Mouse (Mus musculus) central nervous system, embryonic 14 days (tissue): ENCODE measurements around the gene Amigo3. TPM values are rescaled to one million over a fixed set of nuclear protein-coding genes. Genes with fewer than 3 reads are reported as not detected.

Source experiments
- polyA plus RNA-seq: library from polyadenylated mRNA; depleted of rRNA; stranded (reverse); fragments of >200 nt; gene quantifications from 2 replicates; pipeline ENCODE4 v1.2.3, GENCODE M21; 2012; rRNA removed

Amigo3 gene
- 3.4 and 3.7 TPM in 2 replicates for polyA plus RNA-seq

DNA sequence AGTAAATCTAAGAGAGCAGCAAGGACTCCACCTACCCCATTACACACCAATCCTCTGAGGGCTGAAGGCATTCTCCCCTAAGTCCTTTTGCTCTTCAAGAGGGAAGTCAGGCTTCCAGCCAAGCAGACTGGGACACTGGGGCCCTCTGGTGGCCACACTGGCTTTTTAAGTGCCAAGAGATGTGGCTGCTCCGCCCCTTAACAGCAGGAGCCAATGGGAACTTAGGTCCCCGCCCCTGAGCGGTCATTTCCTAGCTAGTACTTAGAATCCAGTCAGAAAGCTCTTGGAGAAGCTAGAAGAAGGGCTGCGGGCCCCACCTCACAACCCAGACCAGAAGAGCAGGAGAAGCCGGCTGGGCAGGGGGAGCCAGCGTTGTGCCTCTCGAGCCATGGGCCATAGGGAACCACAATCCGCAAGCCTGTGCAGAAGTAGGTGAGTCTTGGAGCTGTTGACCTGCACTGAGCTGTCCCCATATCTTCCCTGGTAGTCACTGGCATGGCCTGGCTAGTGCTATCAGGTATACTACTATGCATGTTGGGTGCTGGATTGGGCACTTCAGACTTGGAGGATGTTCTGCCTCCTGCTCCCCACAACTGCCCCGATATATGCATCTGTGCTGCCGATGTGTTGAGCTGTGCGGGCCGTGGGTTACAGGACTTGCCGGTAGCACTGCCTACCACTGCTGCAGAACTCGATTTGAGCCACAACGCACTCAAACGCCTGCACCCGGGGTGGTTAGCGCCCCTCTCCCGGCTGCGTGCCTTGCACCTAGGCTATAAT, at the start of gene Amigo3:
Amigo3 (plus strand) TSS at position 275 of the 780 bp plus-strand sequence.

DNA sequence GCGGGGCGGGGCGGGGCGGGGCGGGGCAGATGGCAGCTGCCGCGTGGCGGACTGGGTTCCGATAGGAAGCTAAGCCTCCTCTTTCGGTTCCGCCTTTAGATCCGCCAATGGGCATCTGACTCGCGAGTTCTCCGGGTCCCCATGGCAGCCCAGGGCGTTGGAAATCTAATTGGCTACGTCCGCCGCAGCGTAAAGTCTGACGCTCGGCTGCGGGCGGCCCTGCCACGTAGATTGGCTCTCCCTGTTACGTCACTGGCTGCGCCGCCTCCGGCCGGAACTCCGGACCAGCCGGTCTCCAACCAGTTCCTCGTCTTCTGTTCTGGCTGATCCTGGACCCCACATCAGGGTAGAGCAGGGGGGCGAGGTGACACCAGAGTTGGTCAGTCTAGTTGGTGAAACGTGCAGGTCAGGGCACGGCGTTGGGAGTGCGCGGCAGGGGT, 3.9 kb upstream of the Amigo3 start, which contains the start of gene Gmppb:
Gmppb (plus strand) TSS at position 227 of the 440 bp plus-strand sequence.

DNA sequence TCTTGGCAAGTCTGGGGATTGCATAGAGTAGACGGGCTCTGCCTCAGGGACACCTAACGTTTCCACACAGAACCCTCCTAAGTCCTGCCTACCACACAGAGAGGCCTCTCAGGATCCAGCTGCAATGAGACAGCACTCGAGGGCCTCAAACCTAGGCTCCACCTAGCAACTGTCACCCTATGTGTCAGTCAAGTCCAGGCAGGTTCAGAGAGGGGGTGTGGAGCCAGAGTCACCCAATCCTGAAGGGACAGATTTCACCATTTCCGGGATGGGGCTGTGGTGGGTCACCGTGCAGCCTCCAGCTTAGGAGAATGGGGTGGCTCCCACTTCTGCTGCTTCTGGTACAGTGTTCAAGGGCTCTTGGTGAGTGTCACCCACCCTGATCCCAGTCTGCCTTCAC, 27.2 kb downstream of the Amigo3 start, which contains the start of gene Mst1:
Mst1 (plus strand) TSS at position 269 of the 400 bp plus-strand sequence.

DNA sequence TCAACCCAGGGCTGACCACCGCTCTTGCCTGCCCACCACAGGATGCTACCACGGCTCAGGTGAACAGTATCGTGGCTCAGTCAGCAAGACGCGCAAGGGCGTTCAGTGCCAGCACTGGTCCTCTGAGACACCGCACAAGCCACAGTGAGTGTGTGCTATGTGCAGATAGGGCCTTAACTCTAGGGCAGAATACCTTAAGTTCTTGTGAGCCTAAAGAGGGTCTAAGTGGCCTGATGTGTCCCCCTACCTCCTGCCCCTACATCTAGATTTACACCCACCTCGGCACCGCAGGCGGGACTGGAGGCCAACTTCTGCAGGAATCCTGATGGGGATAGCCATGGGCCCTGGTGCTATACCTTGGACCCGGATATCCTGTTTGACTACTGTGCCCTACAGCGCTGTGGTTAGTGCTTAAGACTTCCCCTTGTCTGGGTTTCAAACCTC, 30.1 kb downstream of the Amigo3 start, which contains the start of gene Rnf123:
Rnf123 (minus strand) TSS at position 359 of the 444 bp plus-strand sequence.

DNA sequence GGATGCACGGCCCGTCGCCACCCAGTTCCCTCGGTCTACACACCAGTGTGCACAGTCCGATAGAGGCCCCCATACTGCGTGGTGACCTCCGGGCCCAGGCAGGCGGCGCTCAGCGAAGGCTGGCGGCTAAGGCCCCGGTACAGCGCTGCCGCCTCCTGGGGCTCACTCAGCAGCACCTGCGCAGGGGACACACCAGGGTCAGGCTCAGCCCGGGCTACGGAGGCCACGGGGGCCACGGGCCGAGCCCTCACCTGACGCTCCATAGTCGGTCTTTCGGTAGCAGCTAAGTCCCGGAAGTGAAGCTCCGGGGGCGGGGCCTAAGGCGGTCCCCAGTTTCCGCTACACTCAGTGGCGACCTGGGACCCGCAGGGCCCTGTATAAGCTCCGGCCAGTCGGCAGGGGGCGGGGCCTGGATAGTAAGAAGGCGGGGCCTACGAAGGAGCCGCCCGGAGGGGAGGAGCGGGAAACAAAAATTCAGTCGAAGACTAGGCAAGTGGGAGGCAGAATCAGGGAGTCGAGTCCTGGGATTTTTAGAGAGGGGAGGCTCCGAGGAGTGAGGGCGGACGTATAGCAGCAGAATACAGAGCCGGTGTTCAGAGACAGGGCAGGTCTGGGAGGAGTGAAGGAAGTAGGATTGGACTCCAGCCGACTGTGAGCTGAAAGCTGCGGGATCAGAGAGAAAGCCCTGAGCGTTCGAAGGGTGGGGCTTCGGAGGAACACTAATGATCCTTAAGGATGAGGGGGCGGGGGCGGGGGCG, 41.4 kb downstream of the Amigo3 start, which contains the start of gene Apeh:
Apeh (minus strand) TSS at position 423 of the 758 bp plus-strand sequence.

Other genes with a start within 250 kb of the Amigo3 start
- 91.0 and 99.6 TPM in 2 replicates for gene Rbm6, start 179.9 kb upstream of the Amigo3 start, polyA plus RNA-seq
- gene Mon1a, start 165.0 kb upstream of the Amigo3 start, polyA plus RNA-seq: 26.7 and 28.3 TPM in 2 replicates
- gene Mst1r, start 146.3 kb upstream of the Amigo3 start, polyA plus RNA-seq: 4.7 and 6.4 TPM in 2 replicates
- not detected in 2 replicates for gene Actl11, start 124.7 kb upstream of the Amigo3 start, polyA plus RNA-seq
- 39.4 and 49.6 TPM in 2 replicates for gene Camkv, start 117.5 kb upstream of the Amigo3 start, polyA plus RNA-seq
- gene Traip, start 103.0 kb upstream of the Amigo3 start, polyA plus RNA-seq: 10.0 and 10.4 TPM in 2 replicates
- gene Uba7, start 77.7 kb upstream of the Amigo3 start, polyA plus RNA-seq: 7.9 and 12.2 TPM in 2 replicates
- gene Gm20661, start 70.1 kb upstream of the Amigo3 start, polyA plus RNA-seq: 1.3 and 3.4 TPM in 2 replicates
- gene Inka1, start 67.3 kb upstream of the Amigo3 start, polyA plus RNA-seq: 15.0 and 28.7 TPM in 2 replicates
- 6.2 and 14.1 TPM in 2 replicates for gene Cdhr4, start 60.7 kb upstream of the Amigo3 start, polyA plus RNA-seq
- 1.7 and 3.8 TPM in 2 replicates for gene Gm20662, start 56.8 kb upstream of the Amigo3 start, polyA plus RNA-seq
- 129 and 135 TPM in 2 replicates for gene Ip6k1, start 50.7 kb upstream of the Amigo3 start, polyA plus RNA-seq
- 19.9 and 21.8 TPM in 2 replicates for gene Gmppb, start 3.9 kb upstream of the Amigo3 start, polyA plus RNA-seq
- gene Mst1, start 27.3 kb downstream of the Amigo3 start, polyA plus RNA-seq: 0.05 and 0.11 TPM in 2 replicates
- gene Rnf123, start 30.2 kb downstream of the Amigo3 start, polyA plus RNA-seq: 78.9 and 79.2 TPM in 2 replicates
- gene Apeh, start 41.4 kb downstream of the Amigo3 start, polyA plus RNA-seq: 63.5 and 70.3 TPM in 2 replicates
- 17.6 and 21.0 TPM in 2 replicates for gene Bsn, start 137.2 kb downstream of the Amigo3 start, polyA plus RNA-seq
- 31.1 and 37.4 TPM in 2 replicates for gene Dag1, start 210.8 kb downstream of the Amigo3 start, polyA plus RNA-seq
- 87.9 and 91.8 TPM in 2 replicates for gene Nicn1, start 237.3 kb downstream of the Amigo3 start, polyA plus RNA-seq
- gene Amt, start 243.7 kb downstream of the Amigo3 start, polyA plus RNA-seq: 64.2 and 65.5 TPM in 2 replicates